Mouse (Mus musculus) natural killer cell, adult 2 months (primary cell): Measurements from ENCODE around the gene Milr1.
A peak's percentile ranks its signal among the peaks of the same experiment; 100 is the strongest.
"Not testable (repeated sequence)": the region's sequence is repeated elsewhere in the genome, so short reads cannot be mapped to it uniquely, and the experiment has no call there.

Source experiments
- DNase-seq, 2 experiments: peaks; one replicate each; pipeline ENCODE4 v3.0.0; 2022; ENCODE audit warnings: low spot score in 2 of 2

The Milr1 gene

GRCm38 (mm10) chr11:106730714-106731113 lies 20.3 kb upstream of the Milr1 start:
- DNase-seq: no peak

- no peak for DNase-seq
Observed at GRCm38 (mm10) chr11:106736614-106737013, 14.4 kb upstream of the Milr1 start.

GRCm38 (mm10) chr11:106737178-106737621 lies 13.8 kb upstream of the Milr1 start:
- DNase-seq: no peak

GRCm38 (mm10) chr11:106739116-106739515 lies 11.9 kb upstream of the Milr1 start:
- DNase-seq: no peak

GRCm38 (mm10) chr11:106740724-106741123 lies 10.3 kb upstream of the Milr1 start:
- not testable (repeated sequence) for DNase-seq

- no peak for DNase-seq
Observed at GRCm38 (mm10) chr11:106741232-106741631, 9.8 kb upstream of the Milr1 start.

GRCm38 (mm10) chr11:106741826-106742225 lies 9.2 kb upstream of the Milr1 start:
- no peak for DNase-seq

GRCm38 (mm10) chr11:106742388-106742841 lies 8.6 kb upstream of the Milr1 start:
- DNase-seq: peak in 1 of 2 experiments; percentile 37

GRCm38 (mm10) chr11:106744949-106745348 lies 6.1 kb upstream of the Milr1 start:
- no peak for DNase-seq

GRCm38 (mm10) chr11:106749557-106750120 lies 1.4 kb upstream of the Milr1 start:
- not testable (repeated sequence) for DNase-seq

GRCm38 (mm10) chr11:106750121-106750751 lies 790 bp upstream of the Milr1 start, which contains the start of gene Pecam1:
Gene Pecam1, minus strand, starts transcription at chr11:106750628.
- peak; percentile 36 to 70 for DNase-seq

- peak; percentile 59 to 67 for DNase-seq
Observed at GRCm38 (mm10) chr11:106752103-106752502, 1.1 kb downstream of the Milr1 start.

GRCm38 (mm10) chr11:106753314-106753713 lies 2.3 kb downstream of the Milr1 start:
- no peak for DNase-seq

GRCm38 (mm10) chr11:106755583-106755982 lies 4.6 kb downstream of the Milr1 start:
- DNase-seq: no peak

GRCm38 (mm10) chr11:106759028-106759427 lies 8.0 kb downstream of the Milr1 start:
- peak in 1 of 2 experiments; percentile 53 for DNase-seq

GRCm38 (mm10) chr11:106760511-106760910 lies 9.5 kb downstream of the Milr1 start:
- no peak for DNase-seq

GRCm38 (mm10) chr11:106762139-106762799 lies 11.2 kb downstream of the Milr1 start:
- DNase-seq: peak; percentile 67 to 83

GRCm38 (mm10) chr11:106762800-106763185 lies 11.8 kb downstream of the Milr1 start:
- no peak for DNase-seq

GRCm38 (mm10) chr11:106766611-106767162 lies 15.7 kb downstream of the Milr1 start:
- DNase-seq: no peak

- DNase-seq: no peak
Observed at GRCm38 (mm10) chr11:106767516-106767915, 16.5 kb downstream of the Milr1 start.

- peak in 1 of 2 experiments; percentile 58 for DNase-seq
Observed at GRCm38 (mm10) chr11:106770195-106770974, 19.4 kb downstream of the Milr1 start.

- no peak for DNase-seq
Observed at GRCm38 (mm10) chr11:106773061-106773460, 22.0 kb downstream of the Milr1 start.
